Mouse (Mus musculus) testis, postnatal 10 days (tissue): ENCODE measurements around the gene Olfr472.
"Not testable (repeated sequence)": the region's sequence is repeated elsewhere in the genome, so short reads cannot be mapped to it uniquely, and the experiment has no call there.

Experiments
- DNase-seq: peaks from one replicate; pipeline ENCODE4 v3.0.0; 2021; ENCODE audit warnings: low spot score

Gene Olfr472

DNA sequence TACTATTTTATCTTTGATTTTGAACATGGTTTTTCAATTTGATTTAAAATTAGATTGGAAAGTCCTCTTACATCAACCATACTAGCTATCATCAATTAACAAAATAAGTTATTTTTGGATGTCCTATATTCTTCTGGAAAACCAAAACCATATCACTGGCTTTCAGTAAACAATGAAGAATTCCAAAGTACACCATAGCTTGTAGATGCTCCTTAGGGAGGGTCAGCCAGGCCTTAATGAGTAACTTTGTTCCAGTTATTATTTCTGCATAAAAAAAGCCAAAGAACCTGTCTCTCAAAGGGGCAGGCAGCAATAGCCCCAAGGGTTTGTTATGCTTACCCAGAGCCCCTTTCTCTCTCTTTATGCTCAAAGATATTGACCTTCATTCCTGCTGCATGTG, at the start of gene Olfr472:
TSS of gene Olfr472 (plus strand) at position 301 of the 400 bp plus-strand sequence.
- no peak for DNase-seq

DNA sequence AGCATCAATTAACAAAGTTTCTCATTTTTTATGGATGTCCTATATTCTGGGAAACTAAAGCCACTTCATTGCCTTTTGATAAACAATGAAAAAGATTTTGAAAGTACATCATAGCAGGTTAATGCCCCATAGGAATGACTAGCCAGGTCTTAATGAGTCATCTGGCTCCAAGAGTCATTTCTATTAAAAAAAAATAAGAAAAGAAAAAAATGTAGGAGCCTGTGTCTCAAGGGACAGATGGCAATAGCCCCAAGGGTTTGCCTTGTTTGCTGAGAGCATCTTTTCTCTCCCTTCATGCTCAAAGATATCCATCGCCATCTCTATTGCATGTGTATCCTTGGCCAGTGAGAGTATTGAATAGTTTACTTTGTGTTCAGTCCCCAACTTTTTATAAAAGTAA, 32.4 kb downstream of the Olfr472 start, which contains the start of gene Olfr473:
TSS of gene Olfr473 (plus strand) at position 301 of the 400 bp plus-strand sequence.
- DNase-seq: no peak

DNA sequence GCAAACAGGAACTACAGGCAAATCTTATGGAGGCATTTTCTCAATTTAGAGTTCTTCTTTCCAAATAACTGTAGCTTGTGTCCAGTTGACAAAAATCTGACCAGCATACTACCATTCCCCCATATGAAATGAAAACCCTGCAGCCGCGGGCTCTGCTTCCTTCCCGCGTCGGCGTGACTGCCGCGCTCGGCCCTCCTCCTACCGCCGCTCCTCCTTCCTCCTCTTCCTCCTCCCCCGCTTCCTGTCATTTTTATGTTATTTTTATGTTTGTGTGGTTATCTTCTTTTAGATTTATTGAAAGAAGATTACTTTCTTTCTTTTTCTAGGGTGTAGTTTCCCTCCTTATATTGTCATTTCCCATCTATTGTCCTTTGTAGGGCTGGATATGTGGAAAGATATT, 54.8 kb downstream of the Olfr472 start:
- DNase-seq: not testable (repeated sequence)

DNA sequence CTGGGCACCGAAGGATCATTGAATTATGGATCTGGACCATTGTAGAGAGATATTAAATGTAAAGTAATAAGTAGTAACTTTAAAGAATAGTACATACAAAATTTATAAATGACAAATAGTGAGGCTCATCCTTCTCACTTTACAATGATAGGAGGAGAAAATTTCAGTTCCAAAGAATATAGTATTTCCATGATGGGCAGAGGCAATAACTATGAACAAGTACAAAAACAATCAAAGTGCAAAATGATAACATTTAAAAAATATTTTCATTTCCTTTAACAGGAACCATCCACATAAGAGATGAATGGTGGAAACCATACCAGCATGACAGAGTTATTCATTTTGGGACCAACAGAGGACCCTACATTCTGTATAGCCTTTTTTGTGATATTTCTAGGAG, 56.6 kb downstream of the Olfr472 start, which contains the start of gene Olfr474:
TSS of gene Olfr474 (plus strand) at position 301 of the 400 bp plus-strand sequence.
- DNase-seq: no peak
